Mouse (Mus musculus) stomach, postnatal 0 days (tissue): ENCODE measurements around the gene Zfp661.
"Not testable (repeated sequence)": the region's sequence is repeated elsewhere in the genome, so short reads cannot be mapped to it uniquely, and the experiment has no call there.

ENCODE experiments used
- CTCF ChIP-seq: IDR thresholded peaks from 2 replicates; pipeline ENCODE4 v1.5.1; 2016; ENCODE audit warnings: antibody characterized with exemption, low read depth, mild to moderate bottlenecking, moderate library complexity
- EP300 ChIP-seq: optimal IDR thresholded peaks from 2 replicates; pipeline ENCODE3; 2016; ENCODE audit warnings: antibody characterized with exemption

- TF ChIP-seq CTCF, EP300: not testable (repeated sequence)
These were observed 16.5 kb upstream of the Zfp661 start for GRCm38 (mm10) chr2:127603383-127603782.
